Mouse (Mus musculus): ENCODE results near the gene Nek6. TPM values are rescaled to one million over a fixed set of nuclear protein-coding genes. Genes with fewer than 3 reads are reported as not detected.

Nek6 gene
- total and polyA plus RNA-seq, 2 experiments from 2014 or later: 18.1 to 25.5 TPM

DNA sequence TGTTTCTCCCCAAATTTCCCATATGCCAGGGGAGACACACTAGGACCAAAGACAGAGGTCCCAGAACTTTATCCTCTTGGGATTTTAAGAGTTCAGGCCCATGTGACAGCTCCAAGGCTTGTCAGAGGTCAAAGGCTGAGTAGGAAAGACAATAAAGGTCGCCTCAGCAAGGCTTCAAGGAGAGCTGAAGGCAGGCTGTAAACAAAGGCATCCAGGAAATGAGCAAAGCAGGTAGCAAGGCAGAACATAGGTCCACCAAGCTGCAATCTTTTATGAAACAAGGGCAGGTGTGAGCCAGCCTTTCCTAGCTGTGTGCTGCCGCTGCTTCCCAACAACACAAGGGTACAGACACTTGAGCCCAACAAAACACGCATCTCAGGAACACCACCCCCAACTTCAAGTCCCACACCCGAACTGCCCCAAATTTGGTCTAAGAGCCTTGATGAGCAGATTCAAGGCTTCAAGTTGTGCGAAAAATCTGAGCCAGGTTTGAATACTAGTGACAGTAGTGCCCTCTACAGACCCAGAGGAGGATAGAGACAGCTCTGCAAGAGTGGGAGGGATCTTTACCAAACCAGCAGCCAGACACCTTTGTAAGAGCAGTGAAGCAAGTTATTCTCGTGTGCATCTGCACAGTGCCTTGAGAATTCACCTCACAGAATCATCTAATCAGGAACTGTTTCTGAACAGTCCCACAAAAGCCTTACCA lies 80.5 kb downstream of the Nek6 start:
- Histone ChIP-seq H3K4me2 (ENCODE audit: low read depth, low read length) (no peak overlapping the region), H3K9me3 (replicated peaks; ENCODE audit: control insufficient read depth, low read length) (no peaks in the 10 kb centered on the region), H3K27me3 (ENCODE audit: control insufficient read depth, insufficient read depth, low read length) (no peaks in the 10 kb centered on the region), H3K27ac (ENCODE audit: low read depth) (no peak overlapping the region), H3K4me3 (ENCODE audit: low read depth, low read length) (no peak overlapping the region), H3K9ac (replicated peaks; ENCODE audit: low read depth, low read length) (no peak overlapping the region), H3K36me3 (replicated peaks; ENCODE audit: control insufficient read depth, insufficient read depth, low read length) (peaks cover 36% of the 10 kb centered on the region), H3K4me1 (ENCODE audit: control insufficient read depth, insufficient read depth) (no peaks in the 10 kb centered on the region)
- WGBS: 52% methylated on average over 6 of the region's 6 CpGs
- DNase-seq (ENCODE audit: low spot score): peak; percentile 55
- peak; percentile 54 for TF ChIP-seq CTCF (IDR thresholded peaks at IDR 0.05; ENCODE audit: low read depth)
- no peak for TF ChIP-seq EP300 (IDR thresholded peaks at IDR 0.05; ENCODE audit: low read depth)
- 0 out of 2 replicates have a peak, but pooled peaks have one; percentile 27 for ATAC-seq (ENCODE audit: insufficient read depth, low read depth)

DNA sequence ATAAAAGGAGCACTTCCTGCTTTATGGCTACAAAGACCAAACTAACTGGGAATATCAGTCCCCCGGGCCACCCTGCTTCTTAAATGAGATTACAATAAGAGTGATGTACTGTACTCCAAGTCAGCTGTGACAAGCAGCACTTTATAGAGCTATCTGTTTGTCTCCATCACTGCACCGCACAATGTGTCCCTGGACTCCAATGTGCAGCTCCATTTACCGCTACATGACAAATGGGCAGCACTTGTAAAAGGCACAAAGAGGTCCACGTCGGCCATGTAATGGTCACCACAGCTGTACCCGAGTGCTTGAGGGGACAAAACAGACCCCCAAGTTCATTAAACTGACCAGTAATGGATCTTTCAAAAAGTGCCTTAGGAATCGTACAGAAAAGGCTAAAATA lies 83.4 kb downstream of the Nek6 start:
- Histone ChIP-seq H3K27me3 (ENCODE audit: control insufficient read depth, insufficient read depth, low read length) (no peaks in the 10 kb centered on the region), H3K4me1 (ENCODE audit: control insufficient read depth, insufficient read depth) (no peaks in the 10 kb centered on the region), H3K9ac (replicated peaks; ENCODE audit: low read depth, low read length) (no peak overlapping the region), H3K36me3 (replicated peaks; ENCODE audit: control insufficient read depth, insufficient read depth, low read length) (peaks cover 11% of the 10 kb centered on the region), H3K27ac (ENCODE audit: low read depth) (no peak overlapping the region), H3K4me2 (ENCODE audit: low read depth, low read length) (no peak overlapping the region), H3K4me3 (ENCODE audit: low read depth, low read length) (no peak overlapping the region), H3K9me3 (replicated peaks; ENCODE audit: control insufficient read depth, low read length) (no peaks in the 10 kb centered on the region)
- no peak for DNase-seq (ENCODE audit: low spot score)
- 82% methylated on average over 7 of the region's 7 CpGs for WGBS
- no peak for ATAC-seq (ENCODE audit: insufficient read depth, low read depth)
- TF ChIP-seq CTCF (IDR thresholded peaks at IDR 0.05; ENCODE audit: low read depth) (no peak), EP300 (IDR thresholded peaks at IDR 0.05; ENCODE audit: low read depth) (no peak)

DNA sequence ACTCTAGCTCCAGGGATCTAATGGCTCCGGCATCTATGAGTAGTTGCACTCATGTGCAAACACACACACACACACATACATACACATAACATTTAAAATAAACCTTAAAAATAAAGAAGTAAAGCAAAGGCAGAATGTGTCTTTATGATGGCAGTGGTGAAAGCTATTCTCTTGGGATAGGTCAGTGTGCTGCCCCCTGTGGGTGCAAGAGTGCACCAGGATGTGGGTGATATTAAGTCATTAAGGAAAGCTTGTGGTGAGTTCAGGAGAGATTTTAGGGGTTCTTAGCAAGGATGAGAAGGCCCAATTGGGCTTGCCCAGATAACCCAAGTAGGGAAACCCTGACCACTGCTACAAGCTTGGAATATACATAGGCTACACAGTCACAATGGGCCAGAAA lies 86.5 kb downstream of the Nek6 start:
- 77% methylated on average over 1 of the region's 1 CpGs for WGBS
- DNase-seq (ENCODE audit: low spot score) (no peak), ATAC-seq (ENCODE audit: insufficient read depth, low read depth) (no peak)
- Histone ChIP-seq H3K4me2 (ENCODE audit: low read depth, low read length) (no peak overlapping the region), H3K4me3 (ENCODE audit: low read depth, low read length) (no peak overlapping the region), H3K9me3 (replicated peaks; ENCODE audit: control insufficient read depth, low read length) (no peaks in the 10 kb centered on the region), H3K4me1 (ENCODE audit: control insufficient read depth, insufficient read depth) (no peaks in the 10 kb centered on the region), H3K9ac (replicated peaks; ENCODE audit: low read depth, low read length) (no peak overlapping the region), H3K36me3 (replicated peaks; ENCODE audit: control insufficient read depth, insufficient read depth, low read length) (no peaks in the 10 kb centered on the region), H3K27ac (ENCODE audit: low read depth) (no peak overlapping the region), H3K27me3 (ENCODE audit: control insufficient read depth, insufficient read depth, low read length) (no peaks in the 10 kb centered on the region)
- TF ChIP-seq EP300 (IDR thresholded peaks at IDR 0.05; ENCODE audit: low read depth) (no peak), CTCF (IDR thresholded peaks at IDR 0.05; ENCODE audit: low read depth) (peak; percentile 28)

DNA sequence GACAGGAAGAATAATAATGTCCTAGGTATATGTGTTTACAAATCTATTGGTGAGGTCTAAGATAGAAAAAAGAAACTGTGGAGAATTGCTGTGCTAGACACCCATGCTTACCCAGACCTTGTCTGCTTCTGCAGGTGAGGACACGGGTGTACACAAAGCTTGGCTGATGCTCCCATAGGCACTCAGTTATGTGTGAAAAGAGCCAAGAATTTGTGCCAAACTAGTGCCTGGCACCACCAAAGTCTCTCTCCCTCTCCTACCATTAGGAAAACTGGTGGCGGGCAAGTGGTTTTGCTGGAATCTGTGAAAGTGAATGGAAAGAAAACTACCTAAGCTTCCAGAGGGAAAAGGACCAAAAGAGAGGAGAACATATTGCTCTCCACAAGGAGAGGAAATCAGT lies 87.0 kb downstream of the Nek6 start:
- Histone ChIP-seq H3K4me3 (ENCODE audit: low read depth, low read length) (no peak overlapping the region), H3K4me1 (ENCODE audit: control insufficient read depth, insufficient read depth) (no peaks in the 10 kb centered on the region), H3K9me3 (replicated peaks; ENCODE audit: control insufficient read depth, low read length) (no peaks in the 10 kb centered on the region), H3K27me3 (ENCODE audit: control insufficient read depth, insufficient read depth, low read length) (no peaks in the 10 kb centered on the region), H3K27ac (ENCODE audit: low read depth) (no peak overlapping the region), H3K9ac (replicated peaks; ENCODE audit: low read depth, low read length) (no peak overlapping the region), H3K4me2 (ENCODE audit: low read depth, low read length) (no peak overlapping the region), H3K36me3 (replicated peaks; ENCODE audit: control insufficient read depth, insufficient read depth, low read length) (no peaks in the 10 kb centered on the region)
- DNase-seq (ENCODE audit: low spot score): no peak
- no peak for ATAC-seq (ENCODE audit: insufficient read depth, low read depth)
- TF ChIP-seq EP300 (IDR thresholded peaks at IDR 0.05; ENCODE audit: low read depth): no peak
- TF ChIP-seq CTCF (IDR thresholded peaks at IDR 0.05; ENCODE audit: low read depth): no peak
- WGBS: 90% methylated on average over 2 of the region's 2 CpGs

DNA sequence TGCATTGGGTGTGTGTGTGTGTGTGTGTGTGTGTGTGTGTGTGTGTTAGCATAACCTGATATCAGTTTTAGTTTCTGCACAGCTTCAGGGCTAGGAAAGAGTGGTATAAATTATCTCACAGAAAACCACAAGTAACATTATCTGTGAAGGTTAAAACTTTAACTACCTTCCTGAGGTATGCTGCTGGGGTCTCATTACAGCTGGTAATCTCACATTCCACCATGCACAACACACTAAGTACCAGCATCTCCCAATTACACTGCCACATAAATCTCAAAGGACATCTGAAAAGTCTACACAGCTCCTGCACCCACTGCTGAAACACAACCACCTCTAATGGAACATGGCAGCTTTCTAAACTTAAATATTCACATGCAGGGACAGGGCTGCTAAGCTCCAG lies 89.4 kb downstream of the Nek6 start:
- Histone ChIP-seq H3K4me2 (ENCODE audit: low read depth, low read length) (no peak overlapping the region), H3K27me3 (ENCODE audit: control insufficient read depth, insufficient read depth, low read length) (no peaks in the 10 kb centered on the region), H3K27ac (ENCODE audit: low read depth) (no peak overlapping the region), H3K9me3 (replicated peaks; ENCODE audit: control insufficient read depth, low read length) (no peaks in the 10 kb centered on the region), H3K36me3 (replicated peaks; ENCODE audit: control insufficient read depth, insufficient read depth, low read length) (no peaks in the 10 kb centered on the region), H3K9ac (replicated peaks; ENCODE audit: low read depth, low read length) (no peak overlapping the region), H3K4me3 (ENCODE audit: low read depth, low read length) (no peak overlapping the region), H3K4me1 (ENCODE audit: control insufficient read depth, insufficient read depth) (no peaks in the 10 kb centered on the region)
- no peak for DNase-seq (ENCODE audit: low spot score)
- no peak for ATAC-seq (ENCODE audit: insufficient read depth, low read depth)
- TF ChIP-seq CTCF (IDR thresholded peaks at IDR 0.05; ENCODE audit: low read depth) (no peak), EP300 (IDR thresholded peaks at IDR 0.05; ENCODE audit: low read depth) (no peak)

DNA sequence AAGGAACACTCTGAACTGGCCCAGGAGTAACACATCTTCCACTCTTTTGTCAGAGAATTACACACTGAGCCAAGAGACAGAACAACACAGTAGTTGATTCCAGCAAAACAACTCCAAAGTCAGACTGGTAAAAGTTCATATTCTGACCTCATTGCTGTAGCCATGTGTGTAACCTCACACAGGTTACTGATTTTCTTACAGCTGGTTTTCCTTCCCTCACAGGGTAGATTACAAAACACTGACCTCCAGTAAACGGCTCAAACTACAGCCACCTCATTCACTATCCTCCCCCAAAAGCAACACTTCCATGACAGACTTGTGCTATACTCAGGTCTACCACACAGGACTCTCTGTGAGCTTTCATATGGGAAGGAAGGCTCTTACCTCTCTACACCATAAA lies 96.3 kb downstream of the Nek6 start:
- Histone ChIP-seq H3K27me3 (ENCODE audit: control insufficient read depth, insufficient read depth, low read length) (no peaks in the 10 kb centered on the region), H3K4me2 (ENCODE audit: low read depth, low read length) (no peak overlapping the region), H3K36me3 (replicated peaks; ENCODE audit: control insufficient read depth, insufficient read depth, low read length) (0 out of 2 replicates have a peak, but pooled peaks cover 7% of the 10 kb centered on the region), H3K9me3 (replicated peaks; ENCODE audit: control insufficient read depth, low read length) (no peaks in the 10 kb centered on the region), H3K4me1 (ENCODE audit: control insufficient read depth, insufficient read depth) (peaks cover 12% of the 10 kb centered on the region), H3K4me3 (ENCODE audit: low read depth, low read length) (no peak overlapping the region), H3K27ac (ENCODE audit: low read depth) (no peak overlapping the region), H3K9ac (replicated peaks; ENCODE audit: low read depth, low read length) (no peak overlapping the region)
- ATAC-seq (ENCODE audit: insufficient read depth, low read depth) (no peak), DNase-seq (ENCODE audit: low spot score) (no peak)
- WGBS: 75% methylated on average over 1 of the region's 1 CpGs
- TF ChIP-seq EP300 (IDR thresholded peaks at IDR 0.05; ENCODE audit: low read depth): no peak
- TF ChIP-seq CTCF (IDR thresholded peaks at IDR 0.05; ENCODE audit: low read depth): no peak
